Mouse (Mus musculus): ENCODE measurements around the gene Cyp1a2. TPM values are rescaled to one million over a fixed set of nuclear protein-coding genes. Genes with fewer than 3 reads are reported as not detected.
"Not testable (repeated sequence)": the region's sequence is repeated elsewhere in the genome, so short reads cannot be mapped to it uniquely, and the experiment has no call there.

Gene Cyp1a2
- total RNA-seq (2015): not detected in 2 replicates
- total RNA-seq (2017): not detected in 2 replicates

GRCm38 (mm10) chr9:57683520-57683919, at the start of gene Cyp1a2:
TSS of gene Cyp1a2 (minus strand) at chr9:57683703.
- no peak for ATAC-seq (replicated peaks; ENCODE audit: poor library complexity)

- ATAC-seq (replicated peaks; ENCODE audit: poor library complexity): peak; percentile 39; the same call in 1 of the 2 replicates
These were observed 44.8 kb upstream of the Cyp1a2 start for GRCm38 (mm10) chr9:57728312-57728711.

- ATAC-seq (replicated peaks; ENCODE audit: poor library complexity): no peak
These were observed 41.2 kb upstream of the Cyp1a2 start for GRCm38 (mm10) chr9:57724701-57725100.

GRCm38 (mm10) chr9:57723796-57724195, 40.3 kb upstream of the Cyp1a2 start:
- no peak for ATAC-seq (replicated peaks; ENCODE audit: poor library complexity)

- ATAC-seq (replicated peaks; ENCODE audit: poor library complexity): peak; percentile 94
These were observed 39.8 kb upstream of the Cyp1a2 start for GRCm38 (mm10) chr9:57723315-57723715.

- no peak for ATAC-seq (replicated peaks; ENCODE audit: poor library complexity)
These were observed 38.9 kb upstream of the Cyp1a2 start for GRCm38 (mm10) chr9:57722371-57722770.

- ATAC-seq (replicated peaks; ENCODE audit: poor library complexity): no peak
These were observed 37.2 kb upstream of the Cyp1a2 start for GRCm38 (mm10) chr9:57720736-57721135.

- ATAC-seq (replicated peaks; ENCODE audit: poor library complexity): 0 out of 2 replicates have a peak, but pooled peaks have one; percentile 44
These were observed 34.9 kb upstream of the Cyp1a2 start for GRCm38 (mm10) chr9:57718408-57718807.

- no peak for ATAC-seq (replicated peaks; ENCODE audit: poor library complexity)
These were observed 28.7 kb upstream of the Cyp1a2 start for GRCm38 (mm10) chr9:57712194-57712593.

GRCm38 (mm10) chr9:57710214-57710613, 26.7 kb upstream of the Cyp1a2 start:
- not testable (repeated sequence) for ATAC-seq (replicated peaks; ENCODE audit: poor library complexity)

- ATAC-seq (replicated peaks; ENCODE audit: poor library complexity): peak; percentile 72
These were observed 25.3 kb upstream of the Cyp1a2 start for GRCm38 (mm10) chr9:57708720-57709274.

- peak; percentile 94 for ATAC-seq (replicated peaks; ENCODE audit: poor library complexity)
These were observed 24.7 kb upstream of the Cyp1a2 start, which contains the start of gene Edc3 for GRCm38 (mm10) chr9:57708068-57708719. TSS of gene Edc3 (plus strand) at chr9:57708540.

GRCm38 (mm10) chr9:57706496-57706895, 23.0 kb upstream of the Cyp1a2 start:
- ATAC-seq (replicated peaks; ENCODE audit: poor library complexity): no peak

GRCm38 (mm10) chr9:57698466-57699150, 15.1 kb upstream of the Cyp1a2 start:
- 0 out of 2 replicates have a peak, but pooled peaks have one; percentile 20 for ATAC-seq (replicated peaks; ENCODE audit: poor library complexity)

GRCm38 (mm10) chr9:57697380-57697779, 13.9 kb upstream of the Cyp1a2 start:
- ATAC-seq (replicated peaks; ENCODE audit: poor library complexity): peak; percentile 61

- peak; percentile 59 for ATAC-seq (replicated peaks; ENCODE audit: poor library complexity)
These were observed 13.1 kb upstream of the Cyp1a2 start for GRCm38 (mm10) chr9:57696380-57697285.

- ATAC-seq (replicated peaks; ENCODE audit: poor library complexity): no peak
These were observed 10.6 kb upstream of the Cyp1a2 start for GRCm38 (mm10) chr9:57694108-57694507.

- no peak for ATAC-seq (replicated peaks; ENCODE audit: poor library complexity)
These were observed 5.1 kb upstream of the Cyp1a2 start for GRCm38 (mm10) chr9:57688606-57689005.

GRCm38 (mm10) chr9:57688158-57688557, 4.7 kb upstream of the Cyp1a2 start:
- ATAC-seq (replicated peaks; ENCODE audit: poor library complexity): peak; percentile 85

GRCm38 (mm10) chr9:57687751-57688150, 4.2 kb upstream of the Cyp1a2 start, which contains the start of gene Cyp1a1:
TSS of gene Cyp1a1 (plus strand) at chr9:57687928.
- no peak for ATAC-seq (replicated peaks; ENCODE audit: poor library complexity)

GRCm38 (mm10) chr9:57686011-57686410, 2.5 kb upstream of the Cyp1a2 start:
- no peak for ATAC-seq (replicated peaks; ENCODE audit: poor library complexity)
